ENCODE assay signal across 8 mouse cellular contexts in the genomic region with DNA sequence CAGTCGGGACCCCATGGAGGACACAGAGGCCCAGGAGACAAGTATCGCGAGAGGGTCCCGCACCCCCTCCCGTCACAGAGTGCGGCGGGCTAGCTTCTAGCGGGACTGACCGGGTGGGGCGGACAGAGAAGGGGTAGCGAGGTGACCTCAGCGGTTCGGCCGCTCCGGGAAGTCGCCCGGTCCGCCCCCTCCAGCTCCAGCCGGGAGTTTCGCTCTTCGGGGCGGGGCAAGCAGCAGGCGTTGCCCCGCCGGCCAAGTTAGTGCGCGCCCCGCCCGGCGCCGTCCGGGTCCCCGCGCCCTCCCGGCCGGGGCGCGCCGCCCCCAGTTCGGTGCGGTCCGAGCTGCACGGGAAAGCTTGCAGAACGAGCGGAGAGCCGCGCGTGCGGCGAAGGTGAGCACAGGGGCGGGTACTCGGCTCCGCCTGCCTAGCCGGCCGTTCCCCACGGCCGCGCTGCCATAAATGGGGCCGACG. TPM values are rescaled to one million over a fixed set of nuclear protein-coding genes. Genes with fewer than 3 reads are reported as not detected.
A peak's percentile ranks its signal among the peaks of the same experiment; 100 is the strongest.
DNase-seq lines count a peak whose midpoint lies in the region; ATAC-seq lines count a peak whose summit lies in the region.

A gene (plus strand): TSS at position 274 of the 472 bp plus-strand sequence.

- H3K27ac ChIP-seq in embryonic facial prominence, embryonic 11.5 days (replicated peaks; ENCODE audit: low read depth, low read length) = no peak within 1 kb of the TSS
- peak within 1 kb of the TSS; percentile 74 for H3K27ac ChIP-seq in heart, embryonic 13.5 days (replicated peaks)
- peak within 1 kb of the TSS; percentile 77; the same call in 1 of the 2 replicates for H3K27ac ChIP-seq in kidney, embryonic 16.5 days (ENCODE audit: low read length)

- under 1% methylated on average over 57 of the region's 60 CpGs for WGBS in embryonic facial prominence, embryonic 11.5 days
- WGBS in heart, embryonic 13.5 days = under 1% methylated on average over 40 of the region's 60 CpGs
- WGBS in kidney, embryonic 16.5 days = under 1% methylated on average over 52 of the region's 60 CpGs

- H3K4me1 ChIP-seq in embryonic facial prominence, embryonic 11.5 days (ENCODE audit: control insufficient read depth, insufficient read depth, low read length) = peaks cover 4% of the 10 kb centered on the region
- peaks cover 39% of the 10 kb centered on the region for H3K4me1 ChIP-seq in heart, embryonic 13.5 days
- H3K4me1 ChIP-seq in kidney, embryonic 16.5 days (ENCODE audit: insufficient read depth, low read length) = peaks cover 40% of the 10 kb centered on the region

- no peaks in the 10 kb centered on the region for H3K36me3 ChIP-seq in embryonic facial prominence, embryonic 11.5 days (replicated peaks; ENCODE audit: control insufficient read depth, insufficient read depth, low read depth, low read length)
- H3K36me3 ChIP-seq in heart, embryonic 13.5 days = peaks cover 24% of the 10 kb centered on the region
- no peaks in the 10 kb centered on the region; the same call in 1 of the 2 replicates for H3K36me3 ChIP-seq in kidney, embryonic 16.5 days (ENCODE audit: insufficient read depth, low read length)

- peak; percentile 85 to 91 for DNase-seq in adrenal gland, adult (ENCODE audit: inconsistent age in 2 of 2, low spot score in 1 of 2)
- no peak for DNase-seq in adrenal gland, postnatal 4 days (ENCODE audit: low spot score in 2 of 2)
- DNase-seq in embryonic facial prominence, embryonic 11.5 days (ENCODE audit: low spot score) = peak; percentile 71
- DNase-seq in lung, postnatal 25 days (ENCODE audit: low spot score) = peak; percentile 74
- peak; percentile 24 to 25 for DNase-seq in spleen, postnatal 36 days (ENCODE audit: low spot score in 2 of 2)
- no peak for DNase-seq in left cerebral cortex, postnatal 14 days (ENCODE audit: low spot score in 2 of 2)

- H3K9ac ChIP-seq in embryonic facial prominence, embryonic 11.5 days (replicated peaks; ENCODE audit: low read length) = peak within 1 kb of the TSS; percentile 56
- peak within 1 kb of the TSS; percentile 87 for H3K9ac ChIP-seq in heart, embryonic 13.5 days
- H3K9ac ChIP-seq in kidney, embryonic 16.5 days (replicated peaks; ENCODE audit: low read length) = peak within 1 kb of the TSS; percentile 70

- intact Hi-C loops in left cerebral cortex, postnatal 14 days (cut with DNase I) = no loop called here

- H3K4me2 ChIP-seq in embryonic facial prominence, embryonic 11.5 days (ENCODE audit: low read depth, low read length) = peak within 1 kb of the TSS; percentile 93
- H3K4me2 ChIP-seq in heart, embryonic 13.5 days = peak within 1 kb of the TSS; percentile 84
- H3K4me2 ChIP-seq in kidney, embryonic 16.5 days (replicated peaks; ENCODE audit: low read depth, low read length) = peak within 1 kb of the TSS; percentile 100

- no peak for ATAC-seq in embryonic facial prominence, embryonic 11.5 days (replicated peaks; ENCODE audit: insufficient number of reproducible peaks, low FRiP score, low TSS enrichment, low read depth)
- peak; percentile 35; the same call in 1 of the 2 replicates for ATAC-seq in heart, embryonic 13.5 days (ENCODE audit: extremely low read depth, insufficient number of reproducible peaks, low FRiP score, low TSS enrichment)
- peak; percentile 14 for ATAC-seq in kidney, embryonic 16.5 days (ENCODE audit: low FRiP score, low TSS enrichment)

- no peaks in the 10 kb centered on the region for H3K9me3 ChIP-seq in embryonic facial prominence, embryonic 11.5 days (replicated peaks; ENCODE audit: control insufficient read depth, low read length)
- H3K9me3 ChIP-seq in heart, embryonic 13.5 days = no peaks in the 10 kb centered on the region
- H3K9me3 ChIP-seq in kidney, embryonic 16.5 days (ENCODE audit: low read length) = no peaks in the 10 kb centered on the region

- peaks cover 41% of the 10 kb centered on the region for H3K27me3 ChIP-seq in embryonic facial prominence, embryonic 11.5 days (ENCODE audit: control insufficient read depth, insufficient read depth, low read length)
- peaks cover 36% of the 10 kb centered on the region for H3K27me3 ChIP-seq in heart, embryonic 13.5 days (replicated peaks)
- peaks cover 23% of the 10 kb centered on the region for H3K27me3 ChIP-seq in kidney, embryonic 16.5 days (ENCODE audit: insufficient read depth, low read length)

- peak within 1 kb of the TSS; percentile 55 for H3K4me3 ChIP-seq in embryonic facial prominence, embryonic 11.5 days (ENCODE audit: low read depth, low read length)
- H3K4me3 ChIP-seq in heart, embryonic 13.5 days = peak within 1 kb of the TSS; percentile 76
- H3K4me3 ChIP-seq in kidney, embryonic 16.5 days (ENCODE audit: low read length) = peak within 1 kb of the TSS; percentile 68

RNA-seq across cellular contexts. Expression of the gene that starts here (rescaled TPM):
- total RNA-seq in adrenal gland, postnatal 4 days (2021) = 1 to 10 TPM; 6.4 to 6.8 TPM
- 2.3 and 2.6 TPM in 2 replicates for polyA plus RNA-seq in embryonic facial prominence, embryonic 11.5 days (2014; fragmentation: Nextera tagmentation; extraction: Ambion mirVana)
- polyA plus RNA-seq in heart, embryonic 13.5 days (2015; fragmentation: Nextera tagmentation; extraction: Ambion mirVana) = 5.8 and 6.2 TPM in 2 replicates
- polyA plus RNA-seq in kidney, embryonic 16.5 days (2015; fragmentation: Nextera tagmentation; extraction: Ambion mirVana) = 6.4 and 7.0 TPM in 2 replicates
- total RNA-seq in left cerebral cortex, postnatal 14 days (2021) = under 1 TPM; 0.25 to 0.68 TPM

Comparison
In these comparisons a context has a peak if more than half of its experiments do, and no peak if none do; other contexts are left out.
1. RNA of the gene that starts here (total RNA-seq): 6.4 to 6.8 TPM in adrenal gland, postnatal 4 days; 0.25 to 0.68 TPM in left cerebral cortex, postnatal 14 days; every median in the first group is over 4 times any median in the second.
2. DNase-seq: peak in adrenal gland, adult (2 of 2), embryonic facial prominence, embryonic 11.5 days (single experiment), lung, postnatal 25 days (single experiment) and spleen, postnatal 36 days (2 of 2); none in adrenal gland, postnatal 4 days (0 of 2) and left cerebral cortex, postnatal 14 days (0 of 2).
3. Peak in every context shown above with its lines, with median percentiles within 50 percentile points of each other: H3K4me2 ChIP-seq, H3K4me3 ChIP-seq and H3K9ac ChIP-seq.